Mouse (Mus musculus) E14TG2a.4 (cell line): ENCODE data around the gene 2210017I01Rik.
A peak's percentile ranks its signal among the peaks of the same experiment; 100 is the strongest.

Experiments used
- H3K27me3 ChIP-seq: 2 replicates; pipeline ENCODE4 v1.6.1; 2014; ENCODE audit warnings: low read length, control low read depth; ENCODE audit not compliant: insufficient read depth
- H3K36me3 ChIP-seq: 2 replicates; pipeline ENCODE4 v1.6.1; 2014; ENCODE audit warnings: low read length, control low read depth; ENCODE audit not compliant: insufficient read depth
- H3K4me1 ChIP-seq: replicated peaks from 2 replicates; pipeline ENCODE4 v1.6.1; 2014; ENCODE audit warnings: low read depth, low read length, control low read depth
- H3K4me3 ChIP-seq: replicated peaks from 2 replicates; pipeline ENCODE4 v1.5.1; 2014; ENCODE audit warnings: mild to moderate bottlenecking, low read length
- H3K9me3 ChIP-seq: 2 replicates; pipeline ENCODE4 v1.6.1; 2014; ENCODE audit warnings: low read length, control low read depth
- CTCF ChIP-seq: conservative IDR thresholded peaks from 2 replicates; pipeline ENCODE4 v1.5.1; 2014; ENCODE audit warnings: low read length
- NANOG ChIP-seq: IDR thresholded peaks from 2 replicates; pipeline ENCODE4 v1.6.1; 2014; ENCODE audit warnings: borderline replicate concordance, low read length, mixed read lengths
- POU5F1 ChIP-seq: IDR thresholded peaks from 2 replicates; pipeline ENCODE4 v1.6.1; 2014; ENCODE audit warnings: low read length, borderline replicate concordance

Gene 2210017I01Rik

DNA sequence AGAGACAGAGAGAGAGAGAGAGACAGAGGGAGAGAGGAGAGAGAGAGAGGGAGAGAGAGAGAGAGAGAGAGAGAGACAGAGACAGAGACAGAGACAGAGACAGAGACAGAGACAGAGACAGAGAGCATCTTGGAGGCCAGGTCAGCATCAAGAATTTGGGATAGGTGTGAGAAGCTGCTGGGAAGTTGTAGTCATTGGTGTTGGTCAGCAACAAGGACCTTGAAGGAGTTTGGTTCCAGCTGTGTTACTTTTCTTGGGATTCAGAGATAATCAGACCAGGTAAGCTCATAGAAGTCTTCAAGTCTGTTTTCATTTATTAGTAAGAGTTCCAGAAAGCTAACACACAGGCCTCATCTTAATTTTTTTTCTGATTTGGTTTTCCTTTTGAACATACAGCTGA, at the start of gene 2210017I01Rik:
TSS of gene 2210017I01Rik (minus strand) at position 101 of the 400 bp plus-strand sequence.
- H3K4me1 ChIP-seq, result no peaks in the 10 kb centered on the region
- H3K36me3 ChIP-seq, result no peaks in the 10 kb centered on the region
- TF ChIP-seq CTCF, result no peak
- TF ChIP-seq POU5F1, result no peak
- H3K9me3 ChIP-seq, result no peaks in the 10 kb centered on the region
- H3K27me3 ChIP-seq, result no peaks in the 10 kb centered on the region
- H3K4me3 ChIP-seq, result no peak within 1 kb of the TSS

DNA sequence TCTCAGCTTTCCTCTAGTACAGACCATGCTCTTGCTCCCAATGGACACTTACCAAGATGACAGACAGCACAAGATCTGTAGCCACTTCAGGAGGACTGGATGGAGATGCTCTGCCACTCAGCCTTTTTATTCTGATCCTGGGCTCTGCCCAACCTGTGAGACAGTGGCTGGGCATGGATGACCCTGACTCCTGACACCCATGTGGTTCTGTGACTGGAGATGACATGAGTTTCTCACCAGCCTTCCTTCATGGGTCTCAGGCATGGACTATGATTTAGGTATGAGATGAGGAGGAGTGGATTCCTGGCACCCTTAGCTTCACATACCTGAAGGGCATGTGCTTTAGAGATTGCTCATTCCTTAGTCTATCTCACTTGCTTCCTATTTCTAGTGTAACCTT, 49.5 kb upstream of the 2210017I01Rik start, which contains the start of gene Lce1b:
TSS of gene Lce1b (minus strand) at position 101 of the 400 bp plus-strand sequence.
- TF ChIP-seq CTCF, result no peak
- no peak for TF ChIP-seq POU5F1
- no peak for TF ChIP-seq NANOG
- Histone ChIP-seq H3K4me1 (no peaks in the 10 kb centered on the region), H3K36me3 (no peaks in the 10 kb centered on the region), H3K4me3 (no peak within 1 kb of the TSS), H3K27me3 (no peaks in the 10 kb centered on the region), H3K9me3 (no peaks in the 10 kb centered on the region)

DNA sequence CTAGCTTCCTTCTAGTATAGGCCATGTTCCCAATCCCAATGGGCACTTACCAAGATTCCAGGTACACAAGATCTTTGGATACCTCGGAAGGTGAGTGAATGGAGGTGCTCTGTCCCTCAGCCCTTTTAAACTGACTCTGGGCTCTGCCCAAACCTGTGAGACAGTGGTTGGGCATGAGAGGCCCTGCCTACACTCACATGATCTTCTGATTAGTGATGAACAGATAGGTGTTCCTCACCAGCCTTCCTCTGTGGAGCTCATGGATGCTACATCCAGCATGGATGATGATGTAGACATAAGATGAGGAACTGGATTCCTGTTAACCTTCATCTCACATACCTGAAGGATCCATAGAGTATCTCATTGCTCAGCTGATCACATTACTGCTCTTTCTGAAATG, 40.9 kb upstream of the 2210017I01Rik start, which contains the start of gene Lce1a1:
TSS of gene Lce1a1 (minus strand) at position 101 of the 400 bp plus-strand sequence.
- no peak within 1 kb of the TSS for H3K4me3 ChIP-seq
- H3K9me3 ChIP-seq, result no peaks in the 10 kb centered on the region
- TF ChIP-seq NANOG (no peak), CTCF (no peak), POU5F1 (no peak)
- H3K27me3 ChIP-seq, result no peaks in the 10 kb centered on the region
- no peaks in the 10 kb centered on the region for H3K4me1 ChIP-seq
- no peaks in the 10 kb centered on the region for H3K36me3 ChIP-seq

DNA sequence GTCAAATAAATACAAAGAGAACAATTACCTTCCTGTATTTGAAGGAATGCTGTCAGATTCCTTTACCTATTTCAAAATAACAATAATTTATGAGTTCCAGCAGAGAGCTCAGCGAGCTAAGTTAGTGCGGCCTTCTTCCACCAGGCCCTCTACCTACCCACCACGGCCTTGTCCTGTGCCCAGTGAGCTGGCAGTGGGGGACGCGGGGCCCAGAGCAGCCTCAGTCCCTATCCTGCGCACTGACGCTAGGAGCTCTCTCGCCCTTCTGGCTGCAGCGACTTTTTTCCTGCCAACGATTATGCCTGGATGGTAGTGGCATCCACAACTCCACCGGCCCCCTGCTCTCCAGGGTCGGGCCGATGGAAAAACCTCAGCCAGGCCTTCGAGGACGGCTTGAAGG, 32.6 kb upstream of the 2210017I01Rik start:
- TF ChIP-seq POU5F1 (no peak), NANOG (no peak), CTCF (no peak)

DNA sequence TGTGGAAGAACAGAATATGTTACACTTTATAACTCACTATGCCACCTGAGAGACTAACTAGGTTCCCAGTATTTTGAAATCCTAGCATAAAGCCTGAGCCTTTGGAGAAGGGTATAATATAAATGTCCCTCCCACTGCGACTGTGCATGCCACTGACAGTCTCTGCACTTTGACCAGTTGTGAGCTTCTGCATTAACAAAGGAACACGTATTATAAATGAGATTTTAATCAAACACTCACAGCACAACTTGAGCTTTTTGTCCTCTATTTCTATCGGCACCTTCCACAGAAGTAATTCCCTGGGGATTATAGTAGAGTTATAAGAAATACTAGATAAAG, 31.3 kb upstream of the 2210017I01Rik start:
- Histone ChIP-seq H3K4me1 (no peaks in the 10 kb centered on the region), H3K27me3 (no peaks in the 10 kb centered on the region), H3K4me3 (no peak overlapping the region), H3K36me3 (no peaks in the 10 kb centered on the region), H3K9me3 (peaks cover 6% of the 10 kb centered on the region; the same call in 1 of the 2 replicates)
- TF ChIP-seq CTCF (no peak), POU5F1 (no peak), NANOG (no peak)

More for the DNA sequence above, 32.6 kb upstream of the 2210017I01Rik start:
- no peaks in the 10 kb centered on the region for H3K27me3 ChIP-seq
- no peak overlapping the region for H3K4me3 ChIP-seq
- H3K9me3 ChIP-seq, result peaks cover 6% of the 10 kb centered on the region; the same call in 1 of the 2 replicates
- H3K4me1 ChIP-seq, result no peaks in the 10 kb centered on the region
- no peaks in the 10 kb centered on the region for H3K36me3 ChIP-seq

DNA sequence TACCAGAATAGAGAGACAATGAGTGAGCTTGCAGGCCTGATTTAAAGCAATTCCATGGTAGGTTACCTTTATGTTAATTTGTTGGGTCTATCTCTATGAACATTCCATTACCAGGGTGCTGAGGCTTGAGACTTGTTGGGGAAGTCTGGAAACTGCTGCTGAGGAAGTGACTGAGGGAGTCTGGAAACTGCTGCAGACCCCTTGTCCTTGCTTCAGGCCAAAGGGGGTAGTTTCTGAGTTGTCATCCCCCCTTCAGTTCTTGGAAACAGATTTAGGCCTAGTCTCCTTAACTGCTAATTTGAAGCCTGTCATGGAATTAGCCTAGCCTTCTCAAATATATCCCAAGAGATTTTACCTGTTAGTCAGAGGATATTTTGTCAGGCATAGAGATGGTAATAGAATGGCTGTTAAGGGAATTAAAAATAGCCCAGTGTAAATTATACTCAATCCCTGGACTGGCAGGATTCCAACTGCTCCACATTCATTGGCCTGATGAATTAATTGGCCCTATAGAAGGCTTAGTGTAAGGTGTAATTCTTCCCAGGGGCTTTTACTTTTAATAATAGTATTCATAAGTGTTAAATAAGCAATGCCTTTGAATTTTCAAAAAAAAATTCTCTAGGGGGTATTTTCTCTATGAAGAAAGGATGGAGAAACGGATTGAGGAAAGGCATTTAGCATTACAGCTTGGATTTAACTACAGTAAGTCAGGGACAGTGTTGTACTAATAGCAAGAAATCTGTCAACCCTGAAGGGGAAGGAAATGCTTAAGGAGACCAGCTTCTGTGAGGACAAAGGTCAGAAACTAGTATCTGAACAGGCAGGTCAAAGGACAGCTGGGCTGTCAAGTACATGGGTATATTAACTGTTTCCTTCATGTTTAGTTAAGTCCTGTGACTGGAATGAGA, 30.7 kb upstream of the 2210017I01Rik start:
- Histone ChIP-seq H3K27me3 (no peaks in the 10 kb centered on the region), H3K4me3 (no peak overlapping the region), H3K9me3 (peaks cover 6% of the 10 kb centered on the region; the same call in 1 of the 2 replicates), H3K4me1 (no peaks in the 10 kb centered on the region), H3K36me3 (no peaks in the 10 kb centered on the region)
- no peak for TF ChIP-seq NANOG
- TF ChIP-seq POU5F1, result no peak
- no peak for TF ChIP-seq CTCF

DNA sequence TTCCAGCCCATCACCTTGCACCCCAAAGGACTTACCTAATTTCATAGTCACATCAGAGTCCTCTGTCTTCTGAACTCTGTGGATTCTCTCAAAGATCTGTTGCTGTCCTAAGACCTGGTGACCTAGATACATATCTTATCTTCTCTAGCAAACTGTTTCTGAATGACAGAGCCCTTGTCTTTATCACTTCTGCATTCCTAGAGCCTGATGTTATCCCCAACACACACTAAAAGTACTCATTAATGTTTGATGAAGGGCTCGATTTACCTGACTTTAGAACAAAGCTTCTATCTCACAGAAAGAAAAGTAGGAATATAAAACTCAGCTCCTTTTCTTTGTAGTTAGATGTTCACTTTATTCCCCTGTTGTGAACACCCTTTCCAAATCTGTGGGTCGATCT, 14.3 kb upstream of the 2210017I01Rik start, which contains the start of gene Lce6a:
TSS of gene Lce6a (minus strand) at position 101 of the 400 bp plus-strand sequence.
- Histone ChIP-seq H3K36me3 (no peaks in the 10 kb centered on the region), H3K4me3 (no peak within 1 kb of the TSS), H3K9me3 (no peaks in the 10 kb centered on the region), H3K4me1 (no peaks in the 10 kb centered on the region), H3K27me3 (no peaks in the 10 kb centered on the region)
- no peak for TF ChIP-seq CTCF
- TF ChIP-seq NANOG, result no peak
- TF ChIP-seq POU5F1, result no peak

DNA sequence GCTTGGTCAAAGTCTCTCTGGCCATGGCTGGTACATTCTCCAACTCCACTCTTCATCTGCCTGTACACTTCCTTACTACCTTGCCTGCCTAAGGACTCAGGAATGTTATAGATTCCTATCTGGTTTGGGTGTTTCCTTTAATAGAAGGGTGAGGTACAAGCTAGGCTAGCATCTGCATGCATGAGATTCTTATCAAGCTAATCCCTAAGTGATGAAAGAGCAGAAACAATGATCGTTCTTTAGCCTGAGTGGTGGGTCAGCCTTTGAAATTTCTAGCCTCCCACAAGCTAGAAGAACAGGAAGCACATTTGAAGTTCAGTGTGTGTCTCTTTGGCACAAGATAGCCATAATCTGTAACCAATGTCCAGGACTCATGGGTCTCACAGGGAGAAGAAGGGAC, 2.5 kb upstream of the 2210017I01Rik start:
- Histone ChIP-seq H3K36me3 (no peaks in the 10 kb centered on the region), H3K9me3 (no peaks in the 10 kb centered on the region), H3K4me3 (no peak overlapping the region), H3K27me3 (no peaks in the 10 kb centered on the region), H3K4me1 (no peaks in the 10 kb centered on the region)
- no peak for TF ChIP-seq POU5F1
- no peak for TF ChIP-seq NANOG
- no peak for TF ChIP-seq CTCF

DNA sequence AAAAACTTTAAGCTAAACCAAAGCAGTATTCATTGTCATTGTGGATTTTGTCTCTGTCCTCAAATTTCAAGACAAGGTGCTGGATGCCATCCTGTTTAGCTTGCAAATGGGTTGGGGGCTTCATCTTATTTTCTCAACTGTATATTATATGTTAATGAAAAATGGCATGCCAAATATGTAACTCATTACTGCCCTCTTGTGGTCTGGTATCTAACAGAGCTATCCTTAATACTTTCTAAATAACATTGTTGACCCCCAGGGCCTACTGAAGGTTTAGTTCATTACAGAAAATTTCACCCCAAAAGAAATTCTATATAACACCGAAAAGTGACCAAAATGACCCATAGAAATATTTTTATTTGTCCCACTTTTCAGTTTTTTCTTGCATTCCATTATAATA, 5.1 kb downstream of the 2210017I01Rik start:
- Histone ChIP-seq H3K4me1 (no peaks in the 10 kb centered on the region), H3K36me3 (no peaks in the 10 kb centered on the region), H3K4me3 (no peak overlapping the region), H3K27me3 (no peaks in the 10 kb centered on the region), H3K9me3 (no peaks in the 10 kb centered on the region)
- no peak for TF ChIP-seq NANOG
- no peak for TF ChIP-seq POU5F1
- TF ChIP-seq CTCF, result peak; percentile 31
